Mouse (Mus musculus): ENCODE measurements around the gene Ssbp4.
"Not testable (repeated sequence)": the region's sequence is repeated elsewhere in the genome, so short reads cannot be mapped to it uniquely, and the experiment has no call there.

Ssbp4 gene

GRCm38 (mm10) chr8:70606780-70607602 is 1.7 kb downstream of the Ssbp4 start:
- no peak for DNase-seq

- DNase-seq = no peak
Measured at GRCm38 (mm10) chr8:70605871-70606779, 2.5 kb downstream of the Ssbp4 start.

- no peak for DNase-seq
Measured at GRCm38 (mm10) chr8:70604558-70604957, 4.1 kb downstream of the Ssbp4 start.

DNA sequence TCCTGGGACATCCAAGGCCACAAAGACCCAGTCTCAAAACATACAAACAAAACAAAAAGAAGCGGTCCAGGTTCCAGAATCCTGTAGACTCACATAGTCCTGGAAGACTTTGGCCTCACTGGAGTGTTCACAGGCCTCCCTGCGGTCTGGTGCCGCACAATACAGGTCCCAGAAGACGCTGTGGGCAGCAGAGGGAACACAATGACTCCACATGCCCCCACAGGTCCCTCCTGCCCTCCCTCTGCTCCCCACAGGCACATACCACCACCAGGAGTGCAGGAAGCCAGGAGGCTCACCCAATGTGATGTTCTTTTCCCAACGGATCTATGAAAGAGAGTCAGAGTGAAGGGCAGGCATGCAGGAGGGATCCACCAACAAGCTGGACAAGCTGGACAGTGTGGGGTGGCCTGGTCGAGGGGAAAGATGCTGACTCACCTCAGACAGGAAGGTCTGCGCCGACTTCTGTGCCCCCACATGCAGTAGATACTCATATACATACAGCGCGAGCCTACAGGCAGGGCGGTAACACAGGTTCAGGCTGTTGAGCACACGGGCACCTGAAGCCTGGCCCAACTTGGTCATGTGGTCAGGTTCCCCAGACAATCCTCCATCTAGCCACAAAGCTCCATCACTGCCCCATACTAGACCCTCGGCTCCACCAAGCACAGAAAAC is 6.4 kb downstream of the Ssbp4 start:
- no peak for DNase-seq

GRCm38 (mm10) chr8:70601271-70601649 is 7.4 kb downstream of the Ssbp4 start:
- DNase-seq = peak; percentile 67

DNA sequence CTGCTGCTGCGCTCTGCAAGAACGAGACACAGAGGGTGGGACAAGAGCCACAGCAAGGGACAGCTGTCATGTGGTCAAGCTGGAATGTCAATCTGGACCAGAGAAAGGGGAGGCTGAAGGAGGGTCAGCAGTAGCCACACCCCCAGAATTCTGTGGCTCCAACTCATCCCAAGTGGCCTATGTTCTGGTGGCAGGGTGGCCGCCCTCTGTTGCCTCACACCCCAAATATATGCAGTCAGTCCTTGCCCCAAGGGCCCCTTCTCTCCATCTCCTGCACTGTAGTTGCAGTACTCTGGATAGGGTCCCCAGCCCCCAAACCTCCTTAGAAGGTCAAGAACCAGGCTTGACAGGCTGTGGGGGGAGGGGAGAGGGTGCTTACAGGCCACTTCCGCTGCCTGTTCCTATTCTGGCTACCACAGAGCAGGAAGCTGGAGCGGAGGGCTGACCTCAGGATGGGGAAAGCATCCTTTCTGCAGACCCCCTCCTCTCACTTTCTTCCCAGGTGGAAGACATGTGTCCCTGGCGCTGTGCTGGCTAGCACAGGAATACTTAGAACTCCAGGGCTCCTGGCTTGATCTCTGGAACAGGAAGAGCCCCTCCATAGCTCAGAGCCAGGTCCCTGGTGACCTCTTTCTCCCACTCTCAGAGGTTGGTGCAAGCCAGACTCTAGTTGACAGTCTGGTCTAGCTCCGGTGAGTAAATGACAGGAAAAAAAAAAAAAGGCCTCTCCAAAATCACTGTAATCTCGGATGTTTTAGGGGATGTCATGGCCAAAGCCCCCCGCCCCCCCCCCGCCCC is 8.0 kb downstream of the Ssbp4 start:
- no peak for DNase-seq

- DNase-seq = no peak
Measured at GRCm38 (mm10) chr8:70599507-70600290, 9.0 kb downstream of the Ssbp4 start.

DNA sequence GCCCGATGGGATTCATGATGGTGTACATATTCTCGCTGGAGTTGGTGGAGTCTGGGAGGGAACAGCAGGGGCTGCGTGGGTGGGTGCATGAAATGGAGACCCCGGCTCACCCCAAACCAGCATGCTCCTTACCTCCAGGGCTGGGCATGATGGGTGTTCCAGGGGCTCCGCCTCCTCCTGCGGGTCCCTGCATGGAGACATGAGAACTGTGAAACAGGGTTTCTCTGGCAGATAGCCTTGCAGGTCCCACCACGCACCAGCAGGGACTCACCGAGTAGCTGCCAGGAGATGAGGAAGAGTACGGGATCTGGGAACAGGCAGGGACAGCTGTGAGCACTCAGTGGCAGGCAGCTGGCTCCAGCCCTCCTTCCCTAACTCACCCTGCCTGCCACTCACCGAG is 9.9 kb downstream of the Ssbp4 start:
- DNase-seq = no peak

- DNase-seq = peak; percentile 89
Measured at GRCm38 (mm10) chr8:70598283-70598682, 10.4 kb downstream of the Ssbp4 start.

GRCm38 (mm10) chr8:70597417-70598272 is 11.0 kb downstream of the Ssbp4 start:
- peak; percentile 41 for DNase-seq

DNA sequence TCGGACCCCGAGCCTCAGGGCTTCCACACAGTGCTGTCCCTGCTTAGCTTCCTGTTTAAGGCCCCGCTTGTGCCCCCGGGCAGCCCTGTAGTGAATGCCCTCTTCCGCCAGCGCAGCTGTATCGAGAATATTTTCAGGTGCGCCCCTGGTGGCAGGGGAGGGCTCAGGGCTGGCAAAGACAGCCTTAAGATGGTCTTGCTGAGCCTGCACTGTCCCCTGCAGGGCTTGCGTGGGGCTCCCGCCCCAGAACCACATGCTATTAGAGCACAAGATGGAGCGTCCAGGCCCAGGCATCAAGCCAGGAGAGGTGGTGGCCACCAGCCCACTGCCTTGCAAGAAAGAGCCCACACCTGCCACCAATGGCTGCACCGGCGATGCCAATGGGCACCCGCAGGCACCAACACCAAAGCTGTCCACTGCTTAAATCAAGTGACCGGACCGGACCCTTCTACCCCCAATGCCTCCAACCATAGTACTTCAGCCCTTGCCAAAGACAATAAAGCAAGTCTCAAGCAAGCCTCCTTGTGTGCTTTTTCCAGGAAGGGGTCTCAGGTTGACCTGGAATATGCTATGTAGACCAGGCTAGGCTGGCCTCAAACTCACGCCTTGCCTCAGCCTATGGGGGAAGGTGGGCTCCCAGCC is 11.8 kb downstream of the Ssbp4 start:
- DNase-seq = peak; percentile 59

- DNase-seq = no peak
Measured at GRCm38 (mm10) chr8:70596216-70596615, 12.5 kb downstream of the Ssbp4 start.

- DNase-seq = no peak
Measured at GRCm38 (mm10) chr8:70595811-70596210, 12.9 kb downstream of the Ssbp4 start.

DNA sequence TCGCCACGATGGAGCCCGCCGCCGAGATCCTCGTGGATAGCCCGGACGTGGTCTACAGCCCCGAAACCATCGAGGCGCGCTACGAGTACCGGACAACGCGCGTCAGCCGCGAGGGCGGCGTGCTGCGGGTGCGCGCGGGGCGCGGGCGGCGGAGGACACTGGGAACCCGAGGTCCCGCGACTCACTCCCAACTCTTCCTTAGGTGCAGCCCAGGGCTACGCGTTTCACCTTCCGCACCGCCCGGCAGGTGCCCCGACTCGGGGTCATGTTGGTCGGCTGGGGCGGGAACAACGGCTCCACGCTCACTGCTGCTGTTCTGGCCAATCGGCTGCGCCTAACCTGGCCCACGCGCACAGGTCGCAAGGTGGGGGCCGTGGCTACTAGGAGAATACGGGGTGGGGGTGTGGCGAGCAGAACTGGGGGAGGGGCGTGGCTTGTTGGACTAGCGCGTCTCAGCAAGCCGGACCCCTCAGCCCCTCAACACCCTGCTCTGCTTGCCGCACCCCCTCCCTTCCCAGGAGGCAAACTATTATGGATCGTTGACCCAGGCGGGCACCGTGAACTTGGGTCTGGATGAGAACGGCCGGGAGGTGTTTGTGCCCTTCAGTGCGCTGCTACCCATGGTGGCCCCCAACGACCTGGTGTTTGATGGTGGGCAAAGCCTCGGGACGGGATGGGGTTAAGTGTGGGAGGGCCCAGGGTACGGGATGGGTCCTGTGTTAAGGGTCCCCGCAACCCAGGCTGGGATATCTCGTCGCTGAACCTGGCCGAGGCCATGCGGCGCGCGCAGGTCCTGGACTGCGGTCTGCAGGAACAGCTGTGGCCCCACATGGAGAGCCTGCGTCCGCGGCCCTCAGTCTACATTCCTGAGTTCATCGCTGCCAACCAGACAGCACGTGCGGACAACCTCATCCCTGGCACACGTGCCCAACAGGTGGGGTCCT is 13.8 kb downstream of the Ssbp4 start:
- peak; percentile 55 for DNase-seq

- DNase-seq = peak; percentile 46
Measured at GRCm38 (mm10) chr8:70593961-70594609, 14.6 kb downstream of the Ssbp4 start, which contains the start of gene Isyna1. Isyna1 (plus strand) TSS chr8:70594373.

GRCm38 (mm10) chr8:70593173-70593572 is 15.5 kb downstream of the Ssbp4 start:
- no peak for DNase-seq

- no peak for DNase-seq
Measured at GRCm38 (mm10) chr8:70591569-70591968, 17.1 kb downstream of the Ssbp4 start.

GRCm38 (mm10) chr8:70587955-70588354 is 20.7 kb downstream of the Ssbp4 start:
- DNase-seq = not testable (repeated sequence)

Measured in cerebellum, adult 8-10 months (tissue).